Mouse (Mus musculus) A20 (cell line): ENCODE measurements around the gene Aimp1.

ENCODE experiments used
- DNase-seq: peaks from one replicate; pipeline ENCODE4 v3.0.0-alpha.2; 2011; ENCODE audit warnings: low read depth, low spot score

The Aimp1 gene

GRCm38 (mm10) chr3:132684231-132684928 lies at the start of gene Aimp1:
Gene Aimp1, minus strand, starts transcription at chr3:132684370.
- no peak for DNase-seq

- no peak for DNase-seq
Observed at GRCm38 (mm10) chr3:132724326-132724725, 40.2 kb upstream of the Aimp1 start.

GRCm38 (mm10) chr3:132717316-132717715 lies 33.1 kb upstream of the Aimp1 start:
- no peak for DNase-seq

- DNase-seq, result no peak
Observed at GRCm38 (mm10) chr3:132713913-132714312, 29.7 kb upstream of the Aimp1 start.

- peak; percentile 17 for DNase-seq
Observed at GRCm38 (mm10) chr3:132706977-132707376, 22.8 kb upstream of the Aimp1 start.

- DNase-seq, result no peak
Observed at GRCm38 (mm10) chr3:132704216-132704615, 20.0 kb upstream of the Aimp1 start.

- peak; percentile 50 for DNase-seq
Observed at GRCm38 (mm10) chr3:132701368-132701767, 17.2 kb upstream of the Aimp1 start.

GRCm38 (mm10) chr3:132683447-132684230 lies 531 bp downstream of the Aimp1 start, which contains the start of gene Tbck:
Gene Tbck, plus strand, starts transcription at chr3:132684144.
- DNase-seq, result peak; percentile 97

- DNase-seq, result no peak
Observed at GRCm38 (mm10) chr3:132677494-132677893, 6.7 kb downstream of the Aimp1 start.

GRCm38 (mm10) chr3:132655955-132656354 lies 28.2 kb downstream of the Aimp1 start:
- no peak for DNase-seq

- DNase-seq, result no peak
Observed at GRCm38 (mm10) chr3:132653959-132654358, 30.2 kb downstream of the Aimp1 start.

GRCm38 (mm10) chr3:132651776-132652175 lies 32.4 kb downstream of the Aimp1 start:
- DNase-seq, result no peak

- no peak for DNase-seq
Observed at GRCm38 (mm10) chr3:132650191-132650590, 34.0 kb downstream of the Aimp1 start.

- DNase-seq, result no peak
Observed at GRCm38 (mm10) chr3:132649368-132649767, 34.8 kb downstream of the Aimp1 start.

GRCm38 (mm10) chr3:132646814-132647213 lies 37.4 kb downstream of the Aimp1 start:
- no peak for DNase-seq

GRCm38 (mm10) chr3:132644071-132644470 lies 40.1 kb downstream of the Aimp1 start:
- DNase-seq, result no peak

- no peak for DNase-seq
Observed at GRCm38 (mm10) chr3:132637080-132637479, 47.1 kb downstream of the Aimp1 start.

GRCm38 (mm10) chr3:132633261-132633660 lies 50.9 kb downstream of the Aimp1 start:
- DNase-seq, result no peak

GRCm38 (mm10) chr3:132629601-132630239 lies 54.5 kb downstream of the Aimp1 start, which contains the start of gene Gimd1:
Gene Gimd1, plus strand, starts transcription at chr3:132629820.
- DNase-seq, result no peak

GRCm38 (mm10) chr3:132628741-132629140 lies 55.4 kb downstream of the Aimp1 start:
- DNase-seq, result no peak
